Mouse (Mus musculus) heart, postnatal 0 days (tissue): Measurements from ENCODE around the gene Myh3. TPM values are rescaled to one million over a fixed set of nuclear protein-coding genes. Genes with fewer than 3 reads are reported as not detected.

ENCODE experiments used
- ATAC-seq: fragments of 200-750 bp; cut with Nextera tagmentation; 2 replicates; pipeline ENCODE4 v1.8.0; 2017; ENCODE audit warnings: low read depth, moderate number of reproducible peaks, moderate library complexity; ENCODE audit not compliant: insufficient read depth
- DNase-seq: peaks from one replicate; pipeline ENCODE4 v3.0.0-alpha.2; 2016; ENCODE audit warnings: low spot score
- H3K27ac ChIP-seq: fragments of 300-500 bp; sonication (generic); 2 replicates; pipeline ENCODE4 v1.5.1; 2014; ENCODE audit warnings: low read depth, mild to moderate bottlenecking
- H3K27me3 ChIP-seq: fragments of 300-500 bp; sonication (generic); 2 replicates; pipeline ENCODE4 v1.6.1; 2014; ENCODE audit warnings: low read length, mixed read lengths; ENCODE audit not compliant: control insufficient read depth, insufficient read depth
- H3K36me3 ChIP-seq: fragments of 300-500 bp; sonication (generic); replicated peaks from 2 replicates; pipeline ENCODE4 v1.6.1; 2014; ENCODE audit warnings: low read length, mixed read lengths; ENCODE audit not compliant: control insufficient read depth, insufficient read depth
- H3K4me1 ChIP-seq: fragments of 300-500 bp; sonication (generic); 2 replicates; pipeline ENCODE4 v1.6.1; 2014; ENCODE audit warnings: antibody characterized with exemption; ENCODE audit not compliant: control insufficient read depth, insufficient read depth
- H3K4me2 ChIP-seq: fragments of 300-500 bp; sonication (generic); 2 replicates; pipeline ENCODE4 v1.6.1; 2014; ENCODE audit warnings: low read depth, mild to moderate bottlenecking, low read length, moderate library complexity
- H3K4me3 ChIP-seq: fragments of 300-500 bp; sonication (generic); 2 replicates; pipeline ENCODE4 v1.5.1; 2014; ENCODE audit warnings: low read depth, low read length
- H3K9ac ChIP-seq: fragments of 300-500 bp; sonication (generic); replicated peaks from 2 replicates; pipeline ENCODE4 v1.6.1; 2014; ENCODE audit warnings: low read depth, low read length, mixed read lengths
- H3K9me3 ChIP-seq: fragments of 300-500 bp; sonication (generic); replicated peaks from 2 replicates; pipeline ENCODE4 v1.6.1; 2016; ENCODE audit warnings: low read length; ENCODE audit not compliant: control insufficient read depth
- CTCF ChIP-seq: IDR thresholded peaks from 2 replicates; pipeline ENCODE4 v1.5.1; 2016; ENCODE audit warnings: antibody characterized with exemption, control low read depth, low read depth
- EP300 ChIP-seq: IDR thresholded peaks from 2 replicates; pipeline ENCODE4 v1.6.1; 2016; ENCODE audit warnings: antibody characterized with exemption, low read depth
- WGBS: fragments of 180-500 bp; shearing (Covaris S2); extraction: QIAGEN DNeasy Blood & Tissue Kit; methylation state at CpG from one replicate; pipeline ENCODE4 v1.1.7; 2014; 5-methylcytosine and 5-hydroxymethylcytosine counted together
- polyA plus RNA-seq: library from polyadenylated mRNA; unstranded; fragments of >200 nt; fragmentation: Nextera tagmentation; extraction: Ambion mirVana; gene quantifications from 2 replicates; pipeline ENCODE4 v1.2.1, GENCODE M21; 2015
- total RNA-seq: library from RNA; depleted of rRNA; stranded (reverse); fragments of >200 nt; gene quantifications from 2 replicates; pipeline ENCODE4 v1.2.3, GENCODE M21; 2014; ENCODE audit warnings: low replicate concordance; rRNA removed

The Myh3 gene
- total RNA-seq (1.4 TPM in 1 of 2 replicates, not detected in the other), polyA plus RNA-seq (0.01 TPM in 1 of 2 replicates, not detected in the other)

DNA sequence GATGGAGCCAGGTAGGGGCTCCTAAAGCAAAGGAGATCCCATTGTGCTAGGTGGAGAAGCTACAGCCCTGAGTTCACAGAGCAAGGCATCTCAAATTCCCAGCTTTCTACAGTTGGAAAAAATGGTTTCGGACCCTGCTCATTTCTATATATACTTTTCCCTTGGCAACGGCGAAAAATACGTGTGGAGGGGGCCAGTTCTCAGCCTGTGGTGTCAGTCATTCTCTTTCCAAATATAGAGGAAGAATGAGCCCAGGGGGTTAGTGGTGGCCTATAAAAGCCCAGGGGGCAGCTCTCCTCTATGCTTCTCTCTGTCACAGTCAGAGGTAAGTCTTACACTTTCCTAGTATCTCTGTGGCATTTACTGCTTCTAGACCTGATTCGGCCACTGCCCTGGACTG lies at the start of gene Myh3:
Gene Myh3, plus strand, starts transcription at position 301 of the 400 bp plus-strand sequence.
- Histone ChIP-seq H3K9ac (no peak within 1 kb of the TSS), H3K4me3 (no peak within 1 kb of the TSS), H3K9me3 (no peaks in the 10 kb centered on the region), H3K27ac (no peak within 1 kb of the TSS), H3K4me1 (no peaks in the 10 kb centered on the region), H3K4me2 (no peak within 1 kb of the TSS), H3K36me3 (no peaks in the 10 kb centered on the region), H3K27me3 (peaks cover 13% of the 10 kb centered on the region)
- no peak for DNase-seq
- no peak for TF ChIP-seq EP300
- TF ChIP-seq CTCF: no peak
- ATAC-seq: no peak
- 65% methylated on average over 5 of the region's 5 CpGs for WGBS

- Histone ChIP-seq H3K36me3 (0 out of 2 replicates have a peak, but pooled peaks cover under 1% of the 10 kb centered on the region), H3K27ac (no peak overlapping the region), H3K9ac (no peak overlapping the region), H3K27me3 (no peaks in the 10 kb centered on the region), H3K4me3 (no peak overlapping the region), H3K4me1 (no peaks in the 10 kb centered on the region), H3K9me3 (no peaks in the 10 kb centered on the region), H3K4me2 (no peak overlapping the region)
- DNase-seq (no peak), ATAC-seq (no peak)
- TF ChIP-seq EP300 (no peak), CTCF (no peak)
- WGBS: 55% methylated on average over 16 of the region's 16 CpGs
Measured at GRCm38 (mm10) chr11:67030904-67031602, 47.0 kb upstream of the Myh3 start.

- TF ChIP-seq CTCF (no peak), EP300 (no peak)
- Histone ChIP-seq H3K9ac (no peak overlapping the region), H3K4me2 (no peak overlapping the region), H3K4me3 (no peak overlapping the region), H3K4me1 (no peaks in the 10 kb centered on the region), H3K27ac (no peak overlapping the region), H3K9me3 (no peaks in the 10 kb centered on the region), H3K27me3 (no peaks in the 10 kb centered on the region), H3K36me3 (0 out of 2 replicates have a peak, but pooled peaks cover 4% of the 10 kb centered on the region)
- DNase-seq (no peak), ATAC-seq (no peak)
- 74% methylated on average over 2 of the region's 2 CpGs for WGBS
Measured at GRCm38 (mm10) chr11:67031603-67031915, 46.5 kb upstream of the Myh3 start.

DNA sequence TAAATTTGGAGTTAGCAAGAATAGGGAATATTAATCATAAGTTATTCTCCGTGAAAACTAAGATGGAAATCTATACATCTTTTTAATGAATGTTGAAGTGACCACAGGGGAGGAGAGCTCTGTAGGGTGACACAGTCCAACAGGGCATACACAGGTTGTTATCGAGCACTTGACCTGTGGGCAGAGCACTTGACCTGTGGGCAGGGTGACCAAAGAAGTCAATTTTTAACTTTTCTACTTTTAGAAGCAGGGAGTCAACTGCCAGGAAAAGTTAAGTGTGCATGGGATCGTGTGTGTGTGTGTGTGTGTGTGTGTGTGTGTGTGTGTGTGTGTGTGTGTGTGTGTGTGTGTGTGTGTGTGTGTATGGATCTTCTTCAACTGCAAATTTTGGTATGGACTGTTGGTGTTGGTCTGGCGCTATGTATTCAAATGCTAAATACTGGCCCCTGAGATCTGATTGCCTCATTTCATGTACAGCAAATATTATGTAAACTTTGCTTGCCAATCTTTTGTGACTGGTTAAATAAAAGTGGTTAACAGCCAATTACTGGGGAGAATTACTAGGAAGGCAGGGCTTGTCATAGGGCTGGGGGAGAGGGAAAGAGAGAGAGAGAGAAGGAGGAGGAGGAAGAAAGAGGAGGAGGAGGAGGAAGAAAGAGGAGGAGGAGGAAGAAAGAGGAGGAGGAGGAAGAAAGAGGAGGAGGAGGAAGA lies 43.2 kb upstream of the Myh3 start:
- no peak overlapping the region for H3K4me2 ChIP-seq
- no peak for TF ChIP-seq CTCF
- no peak for TF ChIP-seq EP300
- no peak for DNase-seq
- 54% methylated on average over 4 of the region's 4 CpGs for WGBS
- no peak for ATAC-seq
- H3K36me3 ChIP-seq: peaks cover 29% of the 10 kb centered on the region
- H3K9ac ChIP-seq: no peak overlapping the region
- no peak overlapping the region for H3K4me3 ChIP-seq
- H3K9me3 ChIP-seq: no peaks in the 10 kb centered on the region
- H3K4me1 ChIP-seq: no peaks in the 10 kb centered on the region
- H3K27me3 ChIP-seq: no peaks in the 10 kb centered on the region
- H3K27ac ChIP-seq: no peak overlapping the region

- TF ChIP-seq EP300 (no peak), CTCF (no peak)
- Histone ChIP-seq H3K4me3 (no peak overlapping the region), H3K4me2 (no peak overlapping the region), H3K4me1 (no peaks in the 10 kb centered on the region), H3K27me3 (no peaks in the 10 kb centered on the region), H3K9me3 (no peaks in the 10 kb centered on the region), H3K36me3 (peaks cover 40% of the 10 kb centered on the region), H3K27ac (no peak overlapping the region), H3K9ac (no peak overlapping the region)
- no peak for ATAC-seq
- WGBS: 81% methylated on average over 6 of the region's 6 CpGs
- no peak for DNase-seq
Measured at GRCm38 (mm10) chr11:67036229-67036628, 41.9 kb upstream of the Myh3 start.
